Mouse (Mus musculus) embryonic facial prominence, embryonic 13.5 days (tissue): Measurements from ENCODE around the gene Tssk3. TPM values are rescaled to one million over a fixed set of nuclear protein-coding genes. Genes with fewer than 3 reads are reported as not detected.
"Not testable (repeated sequence)": the region's sequence is repeated elsewhere in the genome, so short reads cannot be mapped to it uniquely, and the experiment has no call there.

Source experiments
- ATAC-seq: fragments of 200-750 bp; cut with Nextera tagmentation; 2 replicates; pipeline ENCODE4 v1.8.0; 2017; ENCODE audit warnings: low read depth; ENCODE audit not compliant: insufficient number of reproducible peaks, insufficient read depth, low FRiP score, low TSS enrichment
- H3K27ac ChIP-seq: fragments of 300-500 bp; sonication (generic); 2 replicates; pipeline ENCODE4 v1.5.1; 2015; ENCODE audit warnings: moderate library complexity, mild to moderate bottlenecking, inconsistent platforms
- H3K27me3 ChIP-seq: fragments of 300-500 bp; sonication (generic); 2 replicates; pipeline ENCODE4 v1.6.1; 2015; ENCODE audit warnings: mild to moderate bottlenecking, inconsistent platforms
- H3K36me3 ChIP-seq: fragments of 300-500 bp; sonication (generic); 2 replicates; pipeline ENCODE4 v1.6.1; 2015; ENCODE audit warnings: mild to moderate bottlenecking, inconsistent platforms
- H3K4me1 ChIP-seq: fragments of 300-500 bp; sonication (generic); 2 replicates; pipeline ENCODE4 v1.6.1; 2015; ENCODE audit warnings: inconsistent platforms
- H3K4me2 ChIP-seq: fragments of 300-500 bp; sonication (generic); 2 replicates; pipeline ENCODE4 v1.6.1; 2015; ENCODE audit warnings: moderate library complexity, mild to moderate bottlenecking, inconsistent platforms
- H3K4me3 ChIP-seq: fragments of 300-500 bp; sonication (generic); 2 replicates; pipeline ENCODE4 v1.5.1; 2015; ENCODE audit warnings: mild to moderate bottlenecking, inconsistent platforms
- H3K9ac ChIP-seq: fragments of 300-500 bp; sonication (generic); 2 replicates; pipeline ENCODE4 v1.6.1; 2015; ENCODE audit warnings: mild to moderate bottlenecking, inconsistent platforms
- H3K9me3 ChIP-seq: fragments of 300-500 bp; sonication (generic); 2 replicates; pipeline ENCODE4 v1.6.1; 2016; ENCODE audit warnings: inconsistent platforms
- WGBS: fragments of 180-500 bp; shearing (Covaris S2); methylation state at CpG from one replicate; pipeline ENCODE4 v1.1.7; 2015; ENCODE audit warnings: mixed read lengths; 5-methylcytosine and 5-hydroxymethylcytosine counted together
- polyA plus RNA-seq: library from polyadenylated mRNA; unstranded; fragments of >200 nt; fragmentation: Nextera tagmentation; extraction: Ambion mirVana; gene quantifications from 2 replicates; pipeline ENCODE4 v1.2.1, GENCODE M21; 2015

The Tssk3 gene
- polyA plus RNA-seq, 1 experiment from 2014 or later, result not detected

- Histone ChIP-seq H3K4me3 (peak within 1 kb of the TSS; percentile 95), H3K4me1 (peaks cover 14% of the 10 kb centered on the region), H3K9me3 (no peaks in the 10 kb centered on the region), H3K36me3 (peaks cover 29% of the 10 kb centered on the region), H3K4me2 (peak within 1 kb of the TSS; percentile 84), H3K27ac (peak within 1 kb of the TSS; percentile 89), H3K9ac (peak within 1 kb of the TSS; percentile 87), H3K27me3 (no peaks in the 10 kb centered on the region)
- peak; percentile 96 for ATAC-seq
- WGBS, result under 1% methylated on average over 45 of the region's 46 CpGs
Measured at GRCm38 (mm10) chr4:129461183-129461960, 29.4 kb downstream of the Tssk3 start, which contains the start of gene Bsdc1. Bsdc1 (plus strand) TSS chr4:129461581.

GRCm38 (mm10) chr4:129460827-129461182 is 30.0 kb downstream of the Tssk3 start:
- peaks cover 14% of the 10 kb centered on the region for H3K4me1 ChIP-seq
- H3K27me3 ChIP-seq, result no peaks in the 10 kb centered on the region
- ATAC-seq, result 0 out of 2 replicates have a peak, but pooled peaks have one; percentile 26
- H3K9ac ChIP-seq, result peak overlapping the region; percentile 72
- peaks cover 24% of the 10 kb centered on the region for H3K36me3 ChIP-seq
- H3K4me3 ChIP-seq, result peak overlapping the region; percentile 95
- H3K9me3 ChIP-seq, result no peaks in the 10 kb centered on the region
- WGBS, result under 1% methylated on average over 4 of the region's 4 CpGs
- peak overlapping the region; percentile 84 for H3K4me2 ChIP-seq
- peak overlapping the region; percentile 89 for H3K27ac ChIP-seq

DNA sequence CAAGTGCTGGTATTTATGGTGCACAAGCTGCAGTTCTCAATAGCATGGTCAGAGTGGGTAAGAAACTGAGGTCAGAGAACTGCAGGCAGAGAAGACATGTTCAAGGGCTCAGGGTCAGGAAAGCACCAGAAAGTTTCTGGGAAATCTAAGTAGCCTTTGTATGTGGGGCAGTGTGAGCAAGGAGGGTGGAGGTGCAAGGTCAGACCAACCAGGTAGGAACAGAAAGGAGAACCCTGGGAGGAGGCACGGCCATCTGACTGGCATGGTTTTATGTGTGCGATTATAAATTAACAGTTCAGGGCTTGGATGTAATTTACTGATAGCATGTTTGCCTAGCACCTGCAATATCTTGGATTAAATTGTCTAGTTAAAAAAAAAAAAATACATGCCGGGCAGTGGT is 31.1 kb downstream of the Tssk3 start:
- no peak for ATAC-seq
- Histone ChIP-seq H3K36me3 (peaks cover 13% of the 10 kb centered on the region), H3K4me2 (no peak overlapping the region), H3K27ac (no peak overlapping the region), H3K9ac (no peak overlapping the region), H3K4me3 (no peak overlapping the region), H3K4me1 (peaks cover 14% of the 10 kb centered on the region), H3K9me3 (no peaks in the 10 kb centered on the region), H3K27me3 (no peaks in the 10 kb centered on the region)
- 84% methylated on average over 3 of the region's 3 CpGs for WGBS

DNA sequence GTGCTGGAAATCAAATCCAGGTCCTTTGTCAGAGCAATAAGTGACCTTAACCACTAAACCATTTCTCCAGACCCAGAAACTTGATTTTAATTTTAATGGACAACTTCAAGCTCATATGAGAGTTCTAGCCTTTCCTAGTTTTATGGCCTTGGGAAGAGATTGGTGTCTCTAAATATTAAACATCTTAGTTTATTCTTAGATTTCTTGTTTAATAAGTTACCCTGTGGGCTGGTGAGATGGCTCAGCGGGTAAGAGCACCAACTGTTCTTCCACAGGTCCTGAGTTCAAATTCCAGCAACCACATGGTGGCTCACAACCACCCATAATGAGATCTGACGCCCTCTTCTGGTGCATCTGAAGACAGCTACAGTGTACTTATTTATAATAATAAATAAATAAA is 33.5 kb downstream of the Tssk3 start:
- not testable (repeated sequence) for H3K27me3 ChIP-seq
- WGBS, result 70% methylated on average over 2 of the region's 2 CpGs

DNA sequence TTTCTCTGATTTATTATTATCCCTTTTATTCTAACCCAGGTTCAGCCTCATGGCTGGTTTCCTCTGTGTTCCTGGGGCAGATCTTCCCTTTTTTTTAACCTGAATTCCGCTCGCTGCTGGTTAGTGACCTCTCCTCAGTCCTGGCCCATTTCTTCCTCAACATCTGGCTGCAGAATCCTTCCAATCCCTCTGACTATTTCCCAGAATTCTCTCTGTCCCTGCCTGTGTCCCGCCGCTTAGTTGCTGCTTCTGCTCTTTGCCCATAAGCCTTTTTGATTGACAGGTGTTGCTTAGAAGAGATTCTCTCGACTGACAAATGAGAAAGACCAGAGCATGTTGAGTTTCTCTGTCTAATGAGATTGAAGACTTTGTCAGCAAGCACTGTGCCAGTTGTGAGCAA is 34.7 kb downstream of the Tssk3 start:
- Histone ChIP-seq H3K36me3 (no peaks in the 10 kb centered on the region), H3K9me3 (no peaks in the 10 kb centered on the region), H3K4me3 (no peak overlapping the region), H3K27ac (no peak overlapping the region), H3K9ac (no peak overlapping the region), H3K27me3 (no peaks in the 10 kb centered on the region), H3K4me2 (no peak overlapping the region), H3K4me1 (peaks cover 3% of the 10 kb centered on the region; the same call in 1 of the 2 replicates)
- no peak for ATAC-seq
- 55% methylated on average over 5 of the region's 5 CpGs for WGBS

More for the DNA sequence above, 33.5 kb downstream of the Tssk3 start:
- not testable (repeated sequence) for ATAC-seq, H3K4me1 ChIP-seq, H3K9me3 ChIP-seq, H3K9ac ChIP-seq, H3K36me3 ChIP-seq, H3K4me3 ChIP-seq, H3K27ac ChIP-seq, H3K4me2 ChIP-seq

- WGBS, result 2% methylated on average over 5 of the region's 5 CpGs
- Histone ChIP-seq H3K27ac (no peak overlapping the region), H3K4me3 (no peak overlapping the region), H3K4me1 (no peaks in the 10 kb centered on the region), H3K27me3 (no peaks in the 10 kb centered on the region), H3K36me3 (no peaks in the 10 kb centered on the region), H3K4me2 (no peak overlapping the region), H3K9ac (no peak overlapping the region; the same call in 1 of the 2 replicates), H3K9me3 (no peaks in the 10 kb centered on the region)
- 0 out of 2 replicates have a peak, but pooled peaks have one; percentile 64 for ATAC-seq
Measured at GRCm38 (mm10) chr4:129455265-129455664, 35.6 kb downstream of the Tssk3 start.

GRCm38 (mm10) chr4:129451471-129452169 is 39.2 kb downstream of the Tssk3 start:
- ATAC-seq, result no peak
- Histone ChIP-seq H3K27ac (no peak overlapping the region), H3K4me1 (no peaks in the 10 kb centered on the region), H3K9ac (no peak overlapping the region), H3K9me3 (no peaks in the 10 kb centered on the region), H3K4me3 (no peak overlapping the region), H3K27me3 (no peaks in the 10 kb centered on the region), H3K36me3 (no peaks in the 10 kb centered on the region), H3K4me2 (no peak overlapping the region)
- 82% methylated on average over 15 of the region's 15 CpGs for WGBS

GRCm38 (mm10) chr4:129450851-129451250 is 40.0 kb downstream of the Tssk3 start:
- no peak overlapping the region for H3K4me2 ChIP-seq
- H3K36me3 ChIP-seq, result no peaks in the 10 kb centered on the region
- WGBS, result 69% methylated on average over 2 of the region's 2 CpGs
- no peaks in the 10 kb centered on the region for H3K9me3 ChIP-seq
- H3K27ac ChIP-seq, result no peak overlapping the region
- no peak for ATAC-seq
- H3K4me1 ChIP-seq, result no peaks in the 10 kb centered on the region
- no peak overlapping the region for H3K4me3 ChIP-seq
- H3K9ac ChIP-seq, result no peak overlapping the region
- no peaks in the 10 kb centered on the region for H3K27me3 ChIP-seq

DNA sequence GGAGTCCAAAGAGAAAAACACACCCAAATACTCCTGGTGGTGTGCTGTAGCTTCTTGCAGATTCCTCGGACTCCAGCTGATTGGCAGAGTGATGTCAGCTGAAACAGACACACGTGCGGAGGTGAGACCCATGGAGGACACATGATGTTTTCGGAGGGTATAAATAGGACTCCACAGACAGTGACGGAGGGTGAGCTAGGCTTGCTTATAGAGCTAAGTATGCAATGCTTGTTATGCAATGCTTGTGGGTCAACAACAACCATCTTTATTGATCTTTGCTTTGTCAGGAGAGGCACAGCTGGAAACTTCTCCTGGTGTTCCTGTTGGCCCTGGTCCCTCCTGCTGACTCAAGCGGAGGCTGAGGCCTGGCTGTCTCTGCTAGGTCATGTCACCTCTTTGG is 42.1 kb downstream of the Tssk3 start:
- Histone ChIP-seq H3K4me1 (no peaks in the 10 kb centered on the region), H3K4me2 (no peak overlapping the region)

DNA sequence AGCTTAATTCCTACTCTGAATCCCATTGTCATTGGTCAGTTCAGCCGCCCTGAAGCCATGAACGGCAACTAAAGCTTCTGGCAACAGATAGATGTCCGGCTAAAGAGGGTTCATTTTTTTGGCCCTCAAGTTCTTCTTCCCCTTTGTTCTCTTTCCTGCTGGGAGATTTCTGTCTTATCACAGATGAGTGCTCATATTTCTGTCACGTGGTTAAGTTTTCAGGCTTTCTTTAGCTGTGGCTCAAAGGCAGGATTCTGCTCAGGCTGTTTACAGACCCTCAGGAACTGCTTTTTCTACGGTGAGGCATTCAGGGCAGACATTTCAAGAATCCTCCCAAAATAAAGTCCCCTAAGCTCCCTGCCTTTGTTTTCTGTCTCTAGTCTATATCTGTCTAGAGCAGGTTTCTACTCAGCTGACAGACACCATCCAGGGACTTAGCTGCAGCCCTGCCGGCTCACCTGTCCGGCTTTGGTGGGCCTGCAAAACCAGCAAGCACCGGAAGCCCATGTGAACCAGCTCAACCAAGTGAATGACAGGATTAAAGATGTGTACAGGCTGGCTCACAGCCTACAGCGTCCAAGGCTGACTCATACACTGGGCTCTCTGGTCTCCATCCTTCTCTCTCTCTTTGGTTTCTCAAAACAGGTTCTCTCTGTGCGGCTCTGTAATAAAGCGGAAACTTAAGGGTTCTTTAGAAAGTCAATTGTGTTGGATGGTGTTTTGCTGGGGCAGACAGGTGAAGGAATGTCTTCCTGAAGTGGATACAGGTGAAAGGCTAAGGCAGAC is 42.9 kb downstream of the Tssk3 start:
- no peak overlapping the region for H3K4me2 ChIP-seq
- H3K4me3 ChIP-seq, result no peak overlapping the region
- no peaks in the 10 kb centered on the region for H3K9me3 ChIP-seq
- 73% methylated on average over 11 of the region's 11 CpGs for WGBS
- peaks cover 5% of the 10 kb centered on the region for H3K27me3 ChIP-seq
- H3K9ac ChIP-seq, result no peak overlapping the region
- no peaks in the 10 kb centered on the region for H3K36me3 ChIP-seq
- H3K27ac ChIP-seq, result no peak overlapping the region
- H3K4me1 ChIP-seq, result no peaks in the 10 kb centered on the region
- ATAC-seq, result no peak

More for the DNA sequence above, 42.1 kb downstream of the Tssk3 start:
- WGBS, result 85% methylated on average over 6 of the region's 6 CpGs
- ATAC-seq, result no peak
- no peak overlapping the region for H3K9ac ChIP-seq
- H3K36me3 ChIP-seq, result no peaks in the 10 kb centered on the region
- H3K27ac ChIP-seq, result no peak overlapping the region
- H3K4me3 ChIP-seq, result no peak overlapping the region
- H3K9me3 ChIP-seq, result no peaks in the 10 kb centered on the region
- no peaks in the 10 kb centered on the region for H3K27me3 ChIP-seq

- no peak for ATAC-seq
- H3K4me3 ChIP-seq, result no peak overlapping the region
- H3K27ac ChIP-seq, result no peak overlapping the region
- H3K9ac ChIP-seq, result no peak overlapping the region
- 80% methylated on average over 8 of the region's 8 CpGs for WGBS
- H3K9me3 ChIP-seq, result no peaks in the 10 kb centered on the region
- no peak overlapping the region for H3K4me2 ChIP-seq
- peaks cover 11% of the 10 kb centered on the region for H3K27me3 ChIP-seq
- no peaks in the 10 kb centered on the region for H3K4me1 ChIP-seq
- H3K36me3 ChIP-seq, result no peaks in the 10 kb centered on the region
Measured at GRCm38 (mm10) chr4:129447360-129447759, 43.5 kb downstream of the Tssk3 start.
